Mouse (Mus musculus) kidney, postnatal 0 days (tissue): ENCODE measurements around the gene Trim67. TPM values are rescaled to one million over a fixed set of nuclear protein-coding genes. Genes with fewer than 3 reads are reported as not detected.
A peak's percentile ranks its signal among the peaks of the same experiment; 100 is the strongest.

Experiments used
- ATAC-seq: fragments of 200-750 bp; cut with Nextera tagmentation; replicated peaks from 2 replicates; pipeline ENCODE4 v1.8.0; 2017; ENCODE audit warnings: low read depth, moderate number of reproducible peaks, moderate TSS enrichment, moderate library complexity; ENCODE audit not compliant: low FRiP score
- DNase-seq: peaks from one replicate; pipeline ENCODE4 v3.0.0-alpha.2; 2016; ENCODE audit warnings: low spot score
- H3K27ac ChIP-seq: fragments of 300-500 bp; sonication (generic); 2 replicates; pipeline ENCODE4 v1.5.1; 2014; ENCODE audit warnings: mild to moderate bottlenecking
- H3K27me3 ChIP-seq: fragments of 300-500 bp; sonication (generic); 2 replicates; pipeline ENCODE4 v1.6.1; 2014; ENCODE audit warnings: low read length, mixed read lengths; ENCODE audit not compliant: insufficient read depth
- H3K36me3 ChIP-seq: fragments of 300-500 bp; sonication (generic); 2 replicates; pipeline ENCODE4 v1.6.1; 2014; ENCODE audit warnings: low read length, mixed read lengths; ENCODE audit not compliant: insufficient read depth
- H3K4me1 ChIP-seq: fragments of 300-500 bp; sonication (generic); replicated peaks from 2 replicates; pipeline ENCODE4 v1.6.1; 2014; ENCODE audit warnings: antibody characterized with exemption, low read length, mixed read lengths; ENCODE audit not compliant: insufficient read depth
- H3K4me2 ChIP-seq: fragments of 300-500 bp; sonication (generic); 2 replicates; pipeline ENCODE4 v1.6.1; 2014; ENCODE audit warnings: mild to moderate bottlenecking, low read length, moderate library complexity, mixed read lengths
- H3K4me3 ChIP-seq: fragments of 300-500 bp; sonication (generic); replicated peaks from 2 replicates; pipeline ENCODE4 v1.5.1; 2014; ENCODE audit warnings: low read depth, low read length
- H3K9ac ChIP-seq: fragments of 300-500 bp; sonication (generic); 2 replicates; pipeline ENCODE4 v1.6.1; 2014; ENCODE audit warnings: low read depth, low read length
- H3K9me3 ChIP-seq: fragments of 300-500 bp; sonication (generic); replicated peaks from 2 replicates; pipeline ENCODE4 v1.6.1; 2016; ENCODE audit warnings: low read length, inconsistent platforms, mixed read lengths
- CTCF ChIP-seq: IDR thresholded peaks from 2 replicates; pipeline ENCODE4 v1.5.1; 2016; ENCODE audit warnings: antibody characterized with exemption, low read depth, mild to moderate bottlenecking, moderate library complexity
- WGBS: fragments of 180-500 bp; shearing (Covaris S2); extraction: QIAGEN DNeasy Blood & Tissue Kit; methylation state at CpG from one replicate; pipeline ENCODE4 v1.1.7; 2014; 5-methylcytosine and 5-hydroxymethylcytosine counted together
- polyA plus RNA-seq: library from polyadenylated mRNA; unstranded; fragments of >200 nt; fragmentation: Nextera tagmentation; extraction: Ambion mirVana; gene quantifications from 2 replicates; pipeline ENCODE4 v1.2.1, GENCODE M21; 2015

Gene Trim67
- polyA plus RNA-seq, 1 experiment from 2014 or later = 0.04 TPM

- H3K27me3 ChIP-seq = no peaks in the 10 kb centered on the region
- no peak for ATAC-seq
- no peaks in the 10 kb centered on the region; the same call in 1 of the 2 replicates for H3K4me1 ChIP-seq
- H3K9ac ChIP-seq = no peak overlapping the region
- no peak overlapping the region for H3K27ac ChIP-seq
- DNase-seq = no peak
- no peak overlapping the region for H3K4me3 ChIP-seq
- H3K9me3 ChIP-seq = no peaks in the 10 kb centered on the region; the same call in 1 of the 2 replicates
- no peak overlapping the region for H3K4me2 ChIP-seq
- no peak for TF ChIP-seq CTCF
- WGBS = 76% methylated on average over 12 of the region's 12 CpGs
- H3K36me3 ChIP-seq = no peaks in the 10 kb centered on the region
Observed at GRCm38 (mm10) chr8:124815870-124816269, 23.0 kb downstream of the Trim67 start.

DNA sequence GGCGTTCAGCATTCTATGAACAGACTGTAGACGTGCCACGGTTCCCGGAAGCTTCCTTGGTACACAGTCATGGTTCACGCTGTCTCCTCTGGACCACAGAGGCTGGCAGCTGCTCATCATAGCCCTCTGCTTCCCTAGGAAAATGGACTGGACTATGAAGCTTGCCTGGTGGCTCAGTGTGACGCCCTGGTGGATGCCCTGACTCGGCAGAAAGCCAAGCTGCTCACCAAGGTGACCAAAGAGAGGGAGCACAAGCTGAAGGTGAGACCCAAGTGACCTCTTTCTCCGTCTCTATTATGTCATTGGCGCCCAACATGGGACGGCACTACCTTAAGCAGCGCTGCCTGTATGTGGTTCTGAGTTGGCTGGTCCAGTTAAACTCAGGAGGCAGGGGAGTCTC is 24.0 kb downstream of the Trim67 start:
- Histone ChIP-seq H3K4me1 (no peaks in the 10 kb centered on the region; the same call in 1 of the 2 replicates), H3K4me2 (no peak overlapping the region), H3K27me3 (no peaks in the 10 kb centered on the region), H3K27ac (no peak overlapping the region), H3K36me3 (no peaks in the 10 kb centered on the region), H3K9ac (no peak overlapping the region), H3K4me3 (no peak overlapping the region), H3K9me3 (no peaks in the 10 kb centered on the region; the same call in 1 of the 2 replicates)
- DNase-seq (no peak), ATAC-seq (no peak)
- TF ChIP-seq CTCF = no peak
- WGBS = 92% methylated on average over 11 of the region's 11 CpGs

DNA sequence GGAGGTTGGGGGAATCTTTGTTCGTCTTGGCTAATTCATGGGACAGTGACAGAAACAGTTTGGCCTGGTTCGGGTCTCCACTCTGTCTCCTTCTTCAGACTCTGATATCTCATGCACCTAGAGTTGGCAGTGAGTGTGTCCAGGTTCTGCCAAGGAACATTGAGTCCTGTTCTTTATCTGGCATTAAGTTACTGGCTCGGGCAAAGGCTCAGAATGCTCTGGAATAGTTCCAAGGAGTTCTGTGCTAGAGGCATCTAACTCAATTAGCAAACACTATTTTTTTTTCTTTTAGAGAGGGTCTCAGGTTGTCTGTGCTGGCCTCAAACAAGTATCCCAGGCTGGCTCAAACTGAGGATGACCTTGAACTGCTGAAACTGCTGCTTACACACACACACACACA is 24.5 kb downstream of the Trim67 start:
- DNase-seq = no peak
- no peak for TF ChIP-seq CTCF
- ATAC-seq = no peak
- H3K9ac ChIP-seq = no peak overlapping the region
- H3K36me3 ChIP-seq = no peaks in the 10 kb centered on the region
- no peaks in the 10 kb centered on the region; the same call in 1 of the 2 replicates for H3K9me3 ChIP-seq
- H3K27ac ChIP-seq = no peak overlapping the region
- H3K27me3 ChIP-seq = no peaks in the 10 kb centered on the region
- no peaks in the 10 kb centered on the region; the same call in 1 of the 2 replicates for H3K4me1 ChIP-seq
- H3K4me2 ChIP-seq = no peak overlapping the region
- H3K4me3 ChIP-seq = no peak overlapping the region
- WGBS = 83% methylated on average over 3 of the region's 3 CpGs

DNA sequence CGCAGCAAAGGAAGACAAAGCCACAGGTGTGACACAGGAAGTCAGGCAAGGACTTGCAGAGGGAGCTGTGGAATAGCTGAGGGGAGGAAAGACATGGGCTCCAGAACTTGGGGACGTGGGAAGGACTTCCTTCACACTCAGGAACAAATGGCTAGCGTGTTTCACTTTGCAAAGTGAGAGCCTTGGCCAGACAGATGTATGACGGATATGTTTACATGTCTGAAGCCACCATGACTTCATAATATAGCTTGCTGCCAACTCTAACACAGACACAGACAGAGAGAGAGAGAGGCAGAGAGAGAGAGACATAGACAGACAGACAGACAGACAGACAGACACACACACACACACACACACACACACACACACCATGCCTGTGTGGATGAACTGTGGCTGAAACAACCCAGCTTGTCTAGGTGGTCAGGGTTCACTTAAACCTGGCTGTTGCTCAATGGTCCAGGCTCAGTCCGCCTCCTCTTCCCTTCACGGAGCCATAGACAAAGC is 26.8 kb downstream of the Trim67 start:
- H3K27me3 ChIP-seq = no peaks in the 10 kb centered on the region
- 49% methylated on average over 6 of the region's 6 CpGs for WGBS
- H3K36me3 ChIP-seq = no peaks in the 10 kb centered on the region
- H3K4me3 ChIP-seq = no peak overlapping the region
- H3K9ac ChIP-seq = no peak overlapping the region
- H3K9me3 ChIP-seq = no peaks in the 10 kb centered on the region; the same call in 1 of the 2 replicates
- H3K4me2 ChIP-seq = no peak overlapping the region
- TF ChIP-seq CTCF = no peak
- no peak overlapping the region for H3K27ac ChIP-seq
- ATAC-seq (no peak), DNase-seq (no peak)
- H3K4me1 ChIP-seq = no peaks in the 10 kb centered on the region; the same call in 1 of the 2 replicates

DNA sequence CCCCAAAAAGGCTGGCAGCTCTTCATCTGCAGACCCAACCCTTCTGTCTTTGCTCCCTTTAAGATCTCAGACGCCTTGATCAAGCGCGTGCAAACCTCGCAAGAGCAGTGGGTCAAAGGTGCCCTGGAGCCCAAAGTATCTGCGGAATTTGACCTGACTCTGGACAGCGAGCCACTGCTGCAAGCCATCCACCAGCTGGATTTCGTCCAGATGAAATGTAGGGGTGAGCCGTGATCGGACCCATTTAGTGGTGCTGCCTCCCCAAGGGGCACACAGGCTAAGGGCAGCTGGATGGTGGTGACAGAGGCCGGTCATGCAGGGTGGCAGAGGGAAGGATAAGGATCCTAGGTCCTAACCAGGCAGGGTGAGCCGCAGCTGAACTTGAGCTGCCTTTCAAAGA is 27.2 kb downstream of the Trim67 start:
- no peak for ATAC-seq

GRCm38 (mm10) chr8:124823497-124823896 is 30.6 kb downstream of the Trim67 start:
- Histone ChIP-seq H3K4me3 (no peak overlapping the region), H3K36me3 (no peaks in the 10 kb centered on the region), H3K27me3 (no peaks in the 10 kb centered on the region), H3K9ac (no peak overlapping the region), H3K9me3 (no peaks in the 10 kb centered on the region), H3K4me2 (no peak overlapping the region), H3K4me1 (peaks cover 5% of the 10 kb centered on the region), H3K27ac (no peak overlapping the region)
- ATAC-seq = no peak
- 83% methylated on average over 6 of the region's 6 CpGs for WGBS
- no peak for DNase-seq
- peak; percentile 50 for TF ChIP-seq CTCF

More for the DNA sequence above, 27.2 kb downstream of the Trim67 start:
- H3K4me2 ChIP-seq = no peak overlapping the region
- H3K4me1 ChIP-seq = no peaks in the 10 kb centered on the region; the same call in 1 of the 2 replicates
- H3K36me3 ChIP-seq = no peaks in the 10 kb centered on the region
- no peak overlapping the region for H3K27ac ChIP-seq
- no peaks in the 10 kb centered on the region; the same call in 1 of the 2 replicates for H3K9me3 ChIP-seq
- H3K4me3 ChIP-seq = no peak overlapping the region
- TF ChIP-seq CTCF = no peak
- WGBS = 22% methylated on average over 11 of the region's 11 CpGs
- no peak overlapping the region for H3K9ac ChIP-seq
- DNase-seq = peak; percentile 53
- H3K27me3 ChIP-seq = no peaks in the 10 kb centered on the region

GRCm38 (mm10) chr8:124826658-124827057 is 33.8 kb downstream of the Trim67 start:
- H3K36me3 ChIP-seq = no peaks in the 10 kb centered on the region
- peaks cover 5% of the 10 kb centered on the region; the same call in 1 of the 2 replicates for H3K4me1 ChIP-seq
- peak overlapping the region; percentile 57 for H3K27ac ChIP-seq
- H3K9ac ChIP-seq = no peak overlapping the region
- no peak overlapping the region for H3K4me3 ChIP-seq
- ATAC-seq (peak; percentile 62; the same call in 1 of the 2 replicates), DNase-seq (peak; percentile 81)
- 18% methylated on average over 7 of the region's 7 CpGs for WGBS
- no peaks in the 10 kb centered on the region for H3K27me3 ChIP-seq
- TF ChIP-seq CTCF = no peak
- no peaks in the 10 kb centered on the region for H3K9me3 ChIP-seq
- peak overlapping the region; percentile 28 for H3K4me2 ChIP-seq
